Mouse (Mus musculus) MEL (cell line): ENCODE results near the gene Creg1. TPM values are rescaled to one million over a fixed set of nuclear protein-coding genes. Genes with fewer than 3 reads are reported as not detected.

Source experiments
- DNase-seq: peaks from one replicate; pipeline ENCODE4 v3.0.0; 2011; ENCODE audit warnings: low read depth, low spot score
- H3K27ac ChIP-seq: 2 replicates; pipeline ENCODE4 v1.5.1; 2012; ENCODE audit warnings: low read depth, mild to moderate bottlenecking, control low read depth, low read length, moderate library complexity; ENCODE audit not compliant: control insufficient read depth
- H3K27me3 ChIP-seq, 2 experiments: fragments of 150-350 bp in 1 of 2; sonication (generic) in 1 of 2; 2 replicates each; pipeline ENCODE4 v1.6.1; 2012; ENCODE audit warnings: low read length in 2 of 2, mild to moderate bottlenecking in 2 of 2, improper control_type of control experiment in 1 of 2, moderate library complexity in 1 of 2; ENCODE audit not compliant: insufficient read depth in 2 of 2, control insufficient read depth in 1 of 2
- H3K36me3 ChIP-seq, 2 experiments: 2 replicates each; pipeline ENCODE4 v1.6.1; 2012 to 2014; ENCODE audit warnings: low read length in 2 of 2, improper control_type of control experiment in 1 of 2, inconsistent platforms in 1 of 2, mild to moderate bottlenecking in 1 of 2; ENCODE audit not compliant: insufficient read depth in 2 of 2, control insufficient read depth in 1 of 2
- H3K4me1 ChIP-seq, 2 experiments: fragments of 150-350 bp in 1 of 2; sonication (generic) in 1 of 2; 2 replicates each; pipeline ENCODE4 v1.6.1; 2012; ENCODE audit warnings: low read length in 2 of 2, improper control_type of control experiment in 1 of 2, mild to moderate bottlenecking in 1 of 2; ENCODE audit not compliant: insufficient read depth in 2 of 2, control insufficient read depth in 1 of 2
- H3K4me3 ChIP-seq, 2 experiments: fragments of 150-350 bp in 1 of 2; sonication (generic) in 1 of 2; 2 replicates each; pipeline ENCODE4 v1.5.1; 2012; ENCODE audit warnings: low read depth in 2 of 2, low read length in 2 of 2, mild to moderate bottlenecking in 2 of 2, moderate library complexity in 2 of 2, control low read depth in 1 of 2, improper control_type of control experiment in 1 of 2; ENCODE audit not compliant: control insufficient read depth in 1 of 2, insufficient read depth in 1 of 2
- H3K79me2 ChIP-seq: 2 replicates; pipeline ENCODE4 v1.6.1; 2012; ENCODE audit warnings: mild to moderate bottlenecking, low read length, moderate library complexity; ENCODE audit not compliant: control insufficient read depth, poor library complexity, insufficient read depth
- H3K9ac ChIP-seq: 2 replicates; pipeline ENCODE4 v1.6.1; 2012; ENCODE audit warnings: low read depth, mild to moderate bottlenecking, control low read depth, low read length, moderate library complexity; ENCODE audit not compliant: control insufficient read depth, poor library complexity, severe bottlenecking
- H3K9me3 ChIP-seq: fragments of 150-350 bp; sonication (generic); replicated peaks from 2 replicates; pipeline ENCODE4 v1.6.1; 2012; ENCODE audit warnings: mild to moderate bottlenecking, low read length, improper control_type of control experiment, moderate library complexity; ENCODE audit not compliant: insufficient read depth
- CHD2 ChIP-seq: IDR thresholded peaks from 2 replicates; pipeline ENCODE4 v1.6.1; 2011; ENCODE audit warnings: low read length, improper control_type of control experiment
- E2F4 ChIP-seq: IDR thresholded peaks from 2 replicates; pipeline ENCODE4 v1.6.1; 2011; ENCODE audit warnings: low read depth, low read length, improper control_type of control experiment, borderline replicate concordance
- ELF1 ChIP-seq: IDR thresholded peaks from 2 replicates; pipeline ENCODE4 v1.6.1; 2014; ENCODE audit warnings: low read depth, mild to moderate bottlenecking, inconsistent platforms, low read length, improper control_type of control experiment, moderate library complexity
- EP300 ChIP-seq, 2 experiments: IDR thresholded peaks; 2 replicates each; pipeline ENCODE4 v1.6.1; 2011; ENCODE audit warnings: improper control_type of control experiment in 2 of 2, low read length in 2 of 2, low read depth in 1 of 2, mild to moderate bottlenecking in 1 of 2
- ETS1 ChIP-seq: IDR thresholded peaks from 2 replicates; pipeline ENCODE4 v1.6.1; 2012; ENCODE audit warnings: low read depth, mild to moderate bottlenecking, inconsistent platforms, low read length, improper control_type of control experiment, moderate library complexity
- GATA1 ChIP-seq: IDR thresholded peaks from 2 replicates; pipeline ENCODE4 v1.6.1; 2011; ENCODE audit warnings: low read depth, low read length, improper control_type of control experiment
- HCFC1 ChIP-seq: IDR thresholded peaks from 2 replicates; pipeline ENCODE4 v1.6.1; 2012; ENCODE audit warnings: low read depth, mild to moderate bottlenecking, inconsistent platforms, low read length, improper control_type of control experiment, moderate library complexity
- JUND ChIP-seq: IDR thresholded peaks from 2 replicates; pipeline ENCODE4 v1.6.1; 2011; ENCODE audit warnings: low read depth, mild to moderate bottlenecking, improper control_type of control experiment, low read length
- MXI1 ChIP-seq: IDR thresholded peaks from 2 replicates; pipeline ENCODE4 v1.6.1; 2011; ENCODE audit warnings: mild to moderate bottlenecking, low read depth, low read length, improper control_type of control experiment
- MYB ChIP-seq: IDR thresholded peaks from 2 replicates; pipeline ENCODE4 v1.6.1; 2011; ENCODE audit warnings: mild to moderate bottlenecking, low read depth, low read length, improper control_type of control experiment
- MYC ChIP-seq: IDR thresholded peaks from 2 replicates; pipeline ENCODE4 v1.6.1; 2011; ENCODE audit warnings: low read depth, mild to moderate bottlenecking, low read length, improper control_type of control experiment, moderate library complexity
- NELFE ChIP-seq: IDR thresholded peaks from 2 replicates; pipeline ENCODE4 v1.6.1; 2011; ENCODE audit warnings: low read depth, low read length, improper control_type of control experiment
- NRF1 ChIP-seq: IDR thresholded peaks from 2 replicates; pipeline ENCODE4 v1.6.1; 2014; ENCODE audit warnings: low read depth, mild to moderate bottlenecking, inconsistent platforms, low read length, improper control_type of control experiment, moderate library complexity; ENCODE audit not compliant: poor library complexity, insufficient read depth, severe bottlenecking
- POLR2A ChIP-seq, 2 experiments: IDR thresholded peaks; 2 replicates each; pipeline ENCODE4 v1.6.1; 2011 to 2012; ENCODE audit warnings: low read length in 2 of 2, mild to moderate bottlenecking in 2 of 2, control low read depth in 1 of 2, improper control_type of control experiment in 1 of 2, low read depth in 1 of 2, moderate library complexity in 1 of 2; ENCODE audit not compliant: control insufficient read depth in 1 of 2, insufficient read depth in 1 of 2, poor library complexity in 1 of 2
- POLR2AphosphoS2 ChIP-seq: IDR thresholded peaks from 2 replicates; pipeline ENCODE4 v1.6.1; 2011; ENCODE audit warnings: low read length, improper control_type of control experiment
- POLR2AphosphoS5 ChIP-seq: IDR thresholded peaks from 2 replicates; pipeline ENCODE4 v1.6.1; 2012; ENCODE audit warnings: low read depth, borderline replicate concordance, mild to moderate bottlenecking, inconsistent platforms, low read length, moderate library complexity, mixed read lengths
- RAD21 ChIP-seq: IDR thresholded peaks from 2 replicates; pipeline ENCODE4 v1.6.1; 2011; ENCODE audit warnings: mild to moderate bottlenecking, low read depth, low read length, improper control_type of control experiment
- SIN3A ChIP-seq: IDR thresholded peaks from 2 replicates; pipeline ENCODE4 v1.6.1; 2012; ENCODE audit warnings: low read length, improper control_type of control experiment, inconsistent platforms
- SMC3 ChIP-seq: IDR thresholded peaks from 2 replicates; pipeline ENCODE4 v1.6.1; 2011; ENCODE audit warnings: low read depth, low read length, improper control_type of control experiment
- TAL1 ChIP-seq: IDR thresholded peaks from 2 replicates; pipeline ENCODE4 v1.6.1; 2012; ENCODE audit warnings: mild to moderate bottlenecking, inconsistent platforms, low read length, moderate library complexity, mixed read lengths
- TBP ChIP-seq: IDR thresholded peaks from 2 replicates; pipeline ENCODE4 v1.8.0; 2011; ENCODE audit warnings: low read depth, low read length, improper control_type of control experiment
- TCF12 ChIP-seq: IDR thresholded peaks from 2 replicates; pipeline ENCODE4 v1.6.1; 2014; ENCODE audit warnings: low read depth, mild to moderate bottlenecking, inconsistent platforms, low read length, improper control_type of control experiment, moderate library complexity
- UBTF ChIP-seq: IDR thresholded peaks from 2 replicates; pipeline ENCODE4 v1.6.1; 2012; ENCODE audit warnings: low read depth, mild to moderate bottlenecking, inconsistent platforms, low read length, improper control_type of control experiment, moderate library complexity, borderline replicate concordance; ENCODE audit not compliant: insufficient read depth
- USF1 ChIP-seq: IDR thresholded peaks from 2 replicates; pipeline ENCODE4 v1.6.1; 2014; ENCODE audit warnings: low read depth, mild to moderate bottlenecking, inconsistent platforms, low read length, improper control_type of control experiment, moderate library complexity
- ZMIZ1 ChIP-seq: IDR thresholded peaks from 2 replicates; pipeline ENCODE4 v1.6.1; 2012; ENCODE audit warnings: low read depth, mild to moderate bottlenecking, inconsistent platforms, low read length, improper control_type of control experiment, moderate library complexity
- polyA plus RNA-seq, 2 experiments: library from polyadenylated mRNA; stranded (reverse) in 1 of 2; unstranded in 1 of 2; fragments of >175 nt in 1 of 2; fragments of >200 nt in 1 of 2; gene quantifications; 2 replicates each; pipeline versions ENCODE4 v1.2.1 to v1.2.4; 2012; ENCODE audit warnings: low replicate concordance in 2 of 2, low read depth in 1 of 2; ENCODE audit not compliant: insufficient read length in 2 of 2, insufficient read depth in 1 of 2, missing spikeins in 1 of 2
- total RNA-seq: library from RNA; depleted of rRNA; stranded (reverse); fragments of 300-350 nt; gene quantifications from 2 replicates; pipeline ENCODE4 v1.2.3, GENCODE M21; 2012

Creg1 gene
- total and polyA plus RNA-seq, 3 experiments = 83.6 to 184 TPM; not detected in 1

GRCm38 (mm10) chr1:165765651-165766294 is 2.2 kb downstream of the Creg1 start:
- Histone ChIP-seq H3K4me3 (peak overlapping the region; percentile 70 to 94), H3K36me3 (peaks cover 4 to 30% of the 10 kb centered on the region in 2 experiments), H3K79me2 (peaks cover 39% of the 10 kb centered on the region), H3K27me3 (no peaks in the 10 kb centered on the region), H3K9me3 (no peaks in the 10 kb centered on the region), H3K9ac (peak overlapping the region; percentile 97), H3K27ac (peak overlapping the region; percentile 91)
- peak; percentile 24 for DNase-seq
- no peak for TF ChIP-seq NELFE
- TF ChIP-seq HCFC1 = no peak
- TF ChIP-seq SMC3 = no peak
- no peak for TF ChIP-seq UBTF
- TF ChIP-seq POLR2A (IDR thresholded peaks at IDR 0.05; ENCODE audit: control insufficient read depth in 1 of 2, insufficient read depth in 1 of 2, low read depth in 1 of 2, low read length in 2 of 2, poor library complexity in 1 of 2) = no peak
- TF ChIP-seq GATA1 = no peak
- TF ChIP-seq E2F4 = no peak
- no peak for TF ChIP-seq POLR2AphosphoS2
- TF ChIP-seq MYB = no peak
- no peak for TF ChIP-seq TCF12
- no peak for TF ChIP-seq CHD2
- TF ChIP-seq ZMIZ1 = no peak
- TF ChIP-seq MYC = no peak
- no peak for TF ChIP-seq RAD21
- TF ChIP-seq, all 39 proteins: peak for 0
- H3K4me1 ChIP-seq = peaks cover 8 to 44% of the 10 kb centered on the region in 2 experiments

GRCm38 (mm10) chr1:165766295-165766890 is 2.8 kb downstream of the Creg1 start:
- H3K9me3 ChIP-seq = no peaks in the 10 kb centered on the region
- H3K79me2 ChIP-seq = peaks cover 39% of the 10 kb centered on the region
- TF ChIP-seq TCF12 (no peak), CHD2 (no peak), E2F4 (no peak), ZMIZ1 (no peak), SMC3 (no peak), USF1 (no peak), NELFE (no peak), ETS1 (0 out of 2 replicates have a peak, but pooled peaks have one; percentile 39), TAL1 (peak; percentile 37), JUND (no peak), MXI1 (no peak), EP300 (IDR thresholded peaks at IDR 0.05; ENCODE audit: low read depth in 1 of 2, low read length in 2 of 2) (peak; percentile 39 to 57), HCFC1 (no peak), POLR2AphosphoS5 (no peak), ELF1 (peak; percentile 78), UBTF (no peak), TBP (peak; percentile 36; the same call in 1 of the 2 replicates), NRF1 (no peak), SIN3A (peak; percentile 42)
- peak; percentile 86 for DNase-seq
- H3K9ac ChIP-seq = peak overlapping the region; percentile 97
- no peaks in the 10 kb centered on the region for H3K27me3 ChIP-seq
- peak overlapping the region; percentile 70 to 94 for H3K4me3 ChIP-seq
- H3K36me3 ChIP-seq = peaks cover 4 to 36% of the 10 kb centered on the region in 2 experiments
- H3K4me1 ChIP-seq = peaks cover 13 to 50% of the 10 kb centered on the region in 2 experiments
- peak overlapping the region; percentile 91 for H3K27ac ChIP-seq
